Mouse (Mus musculus): ENCODE data around the gene Ints11. TPM values are rescaled to one million over a fixed set of nuclear protein-coding genes. Genes with fewer than 3 reads are reported as not detected.

Ints11 gene
- total RNA-seq, 4 experiments from 2014 or later = 30.5 to 40.2 (median 35.9) TPM

Small RNA genes within 50 kb of the gene (microRNA-seq; reads per million reads assigned to microRNA genes)
- gene Gm22991 = 0 reads per million in 2 experiments

Other genes with a start within 250 kb of the Ints11 start
- gene Cdk11b, start 244.7 kb upstream of the Ints11 start, total RNA-seq (2022) = 10 to 100 TPM; 42.1 to 54.8 (median 46.9) TPM
- not detected for gene Gm10563, start 224.1 kb upstream of the Ints11 start, total RNA-seq (2022)
- 1 to 10 TPM; 2.8 to 5.0 (median 3.5) TPM for gene Mmp23, start 216.2 kb upstream of the Ints11 start, total RNA-seq (2022)
- 100 to 1,000 TPM; 101 to 122 (median 113) TPM for gene Mib2, start 200.3 kb upstream of the Ints11 start, total RNA-seq (2022)
- gene Fndc10, start 175.2 kb upstream of the Ints11 start, total RNA-seq (2022) = 10 to 100 TPM; 22.6 to 30.6 (median 26.6) TPM
- 10 to 100 TPM; 86.8 to 99.4 (median 88.9) TPM for gene Ssu72, start 164.7 kb upstream of the Ints11 start, total RNA-seq (2022)
- gene Tmem240, start 134.7 kb upstream of the Ints11 start, total RNA-seq (2022) = 10 to 100 TPM; 32.7 to 35.8 (median 34.4) TPM
- gene Atad3a, start 108.5 kb upstream of the Ints11 start, total RNA-seq (2022) = 10 to 100 TPM; 62.3 to 79.7 (median 65.0) TPM
- 10 to 100 TPM; 13.3 to 14.9 (median 14.2) TPM for gene Vwa1, start 94.8 kb upstream of the Ints11 start, total RNA-seq (2022)
- gene Tmem88b, start 83.7 kb upstream of the Ints11 start, total RNA-seq (2022) = 10 to 100 TPM; 30.2 to 36.9 (median 34.5) TPM
- not detected for gene Ankrd65, start 79.1 kb upstream of the Ints11 start, total RNA-seq (2022)
- gene Mrpl20, start 66.7 kb upstream of the Ints11 start, total RNA-seq (2022) = 10 to 100 TPM; 74.2 to 85.2 (median 78.2) TPM
- gene Ccnl2, start 57.1 kb upstream of the Ints11 start, total RNA-seq (2022) = 100 to 1,000 TPM in 1 of 4 experiments, 10 to 100 TPM in 3; 69.6 to 104 (median 79.7) TPM
- gene Aurkaip1, start 38.3 kb upstream of the Ints11 start, total RNA-seq (2022) = 100 to 1,000 TPM in 1 of 4 experiments, 10 to 100 TPM in 3; 95.2 to 103 (median 97.9) TPM
- 10 to 100 TPM in 2 of 4 experiments, 1 to 10 TPM in 2; 7.4 to 10.9 (median 9.6) TPM for gene Mxra8, start 29.9 kb upstream of the Ints11 start, total RNA-seq (2022)
- 10 to 100 TPM; 71.0 to 91.3 (median 82.6) TPM for gene Dvl1, start 22.1 kb upstream of the Ints11 start, total RNA-seq (2022)
- gene Tas1r3, start 6.2 kb upstream of the Ints11 start, total RNA-seq (2022) = under 1 TPM; 0.25 to 0.32 (median 0.31) TPM
- gene Cptp, start 106 bp upstream of the Ints11 start, total RNA-seq (2022) = 10 to 100 TPM; 27.8 to 41.9 (median 29.5) TPM
- 10 to 100 TPM; 54.8 to 64.2 (median 57.7) TPM for gene Pusl1, start 22.2 kb downstream of the Ints11 start, total RNA-seq (2022)
- 100 to 1,000 TPM; 116 to 124 (median 120) TPM for gene Acap3, start 22.3 kb downstream of the Ints11 start, total RNA-seq (2022)
- 10 to 100 TPM; 58.5 to 69.0 (median 66.3) TPM for gene Ube2j2, start 74.3 kb downstream of the Ints11 start, total RNA-seq (2022)
- gene C1qtnf12, start 92.8 kb downstream of the Ints11 start, total RNA-seq (2022) = 10 to 100 TPM; 13.6 to 29.5 (median 18.1) TPM
- gene B3galt6, start 123.1 kb downstream of the Ints11 start, total RNA-seq (2022) = 10 to 100 TPM in 1 of 4 experiments, 1 to 10 TPM in 3; 9.2 to 11.3 (median 9.7) TPM
- gene Sdf4, start 123.3 kb downstream of the Ints11 start, total RNA-seq (2022) = 100 to 1,000 TPM; 202 to 230 (median 217) TPM
- gene Tnfrsf4, start 144.3 kb downstream of the Ints11 start, total RNA-seq (2022) = 1 to 10 TPM; 1.1 to 3.5 (median 2.0) TPM
- not detected for gene Tnfrsf18, start 156.6 kb downstream of the Ints11 start, total RNA-seq (2022)
- gene Ttll10, start 189.9 kb downstream of the Ints11 start, total RNA-seq (2022) = under 1 TPM in 3 of 4 experiments, not detected in 1; 0.27 to 0.80 (median 0.45) TPM
- gene 9430015G10Rik, start 240.4 kb downstream of the Ints11 start, total RNA-seq (2022) = 10 to 100 TPM; 28.2 to 49.7 (median 35.9) TPM